13 mouse cellular contexts compared by ENCODE assay signal in genomic region chr13:40944346-40944745, GRCm38 (mm10). TPM values are rescaled to one million over a fixed set of nuclear protein-coding genes. Genes with fewer than 3 reads are reported as not detected.
DNase-seq lines count a peak whose midpoint lies in the region; ATAC-seq lines count a peak whose summit lies in the region.
"Had no signal": no experiment of that assay in that cellular context is flagged by ENCODE, and none has a peak within 500 bp of the region (broad histone marks: within the 10 kb centered on the region; RNA-seq: fewer than 3 reads in every experiment).

No protein-coding gene starts in this region.

- peak; percentile 4 for DNase-seq in forebrain, embryonic 14.5 days (ENCODE audit: low spot score)
- DNase-seq in layer of hippocampus, adult 11-12 months (ENCODE audit: low spot score) = peak; percentile 27
- DNase-seq in layer of hippocampus, postnatal 25 days (ENCODE audit: extremely low spot score in 1 of 2, low spot score in 1 of 2) = no peak
- DNase-seq in ES-CJ7 (ENCODE audit: low read depth, low spot score) = peak; percentile 91
- no peak for DNase-seq in kidney, postnatal 4 days
- DNase-seq: cerebellum, adult 8-10 months; gastrocnemius, postnatal 14 days; lung, embryonic 14.5 days; right cerebral cortex, postnatal 14 days had no signal

- H3K4me1 ChIP-seq in forebrain, embryonic 14.5 days (ENCODE audit: control insufficient read depth, insufficient read depth, low read length) = peaks cover 4% of the 10 kb centered on the region; the same call in 1 of the 2 replicates
- H3K4me1 ChIP-seq in forebrain, embryonic 16.5 days (replicated peaks; ENCODE audit: control insufficient read depth, insufficient read depth, low read length) = peaks cover 4% of the 10 kb centered on the region
- 0 out of 2 replicates have a peak, but pooled peaks cover 2% of the 10 kb centered on the region for H3K4me1 ChIP-seq in embryonic facial prominence, embryonic 15.5 days
- peaks cover 7% of the 10 kb centered on the region; the same call in 1 of the 2 replicates for H3K4me1 ChIP-seq in intestine, embryonic 15.5 days (replicated peaks)

- no peak overlapping the region for H3K4me2 ChIP-seq in forebrain, embryonic 14.5 days (ENCODE audit: low read length)
- no peak overlapping the region for H3K4me2 ChIP-seq in forebrain, embryonic 16.5 days (ENCODE audit: low read length)
- H3K4me2 ChIP-seq in embryonic facial prominence, embryonic 15.5 days (replicated peaks) = no peak overlapping the region
- H3K4me2 ChIP-seq in intestine, embryonic 15.5 days (replicated peaks) = no peak overlapping the region
- H3K4me2 ChIP-seq: limb, embryonic 15.5 days; lung, embryonic 14.5 days had no signal

- no peak for ATAC-seq in forebrain, embryonic 14.5 days
- no peak for ATAC-seq in forebrain, embryonic 16.5 days
- 0 out of 2 replicates have a peak, but pooled peaks have one; percentile 39 for ATAC-seq in embryonic facial prominence, embryonic 15.5 days (ENCODE audit: insufficient number of reproducible peaks, low FRiP score, low TSS enrichment, low read depth)
- ATAC-seq in intestine, embryonic 15.5 days = no peak

- WGBS in forebrain, embryonic 14.5 days = 3% methylated on average over 3 of the region's 3 CpGs
- 6% methylated on average over 3 of the region's 3 CpGs for WGBS in forebrain, embryonic 16.5 days
- WGBS in embryonic facial prominence, embryonic 15.5 days = 12% methylated on average over 3 of the region's 3 CpGs
- 35% methylated on average over 3 of the region's 3 CpGs for WGBS in intestine, embryonic 15.5 days

- H3K9me3 ChIP-seq in forebrain, embryonic 14.5 days (replicated peaks; ENCODE audit: control insufficient read depth, low read length) = no peaks in the 10 kb centered on the region
- H3K9me3 ChIP-seq in forebrain, embryonic 16.5 days (ENCODE audit: control insufficient read depth, low read length) = no peaks in the 10 kb centered on the region
- H3K9me3 ChIP-seq in embryonic facial prominence, embryonic 15.5 days (replicated peaks) = no peaks in the 10 kb centered on the region
- no peaks in the 10 kb centered on the region for H3K9me3 ChIP-seq in intestine, embryonic 15.5 days
- H3K9me3 ChIP-seq: limb, embryonic 15.5 days had no signal

- H3K36me3 ChIP-seq in forebrain, embryonic 14.5 days (ENCODE audit: control insufficient read depth, insufficient read depth, low read length) = no peaks in the 10 kb centered on the region
- no peaks in the 10 kb centered on the region for H3K36me3 ChIP-seq in forebrain, embryonic 16.5 days (ENCODE audit: control insufficient read depth, insufficient read depth)
- H3K36me3 ChIP-seq in embryonic facial prominence, embryonic 15.5 days = no peaks in the 10 kb centered on the region
- no peaks in the 10 kb centered on the region for H3K36me3 ChIP-seq in intestine, embryonic 15.5 days
- H3K36me3 ChIP-seq: limb, embryonic 15.5 days had no signal

- H3K27me3 ChIP-seq in forebrain, embryonic 14.5 days (replicated peaks; ENCODE audit: control insufficient read depth, insufficient read depth, low read length) = no peaks in the 10 kb centered on the region
- H3K27me3 ChIP-seq in forebrain, embryonic 16.5 days (replicated peaks; ENCODE audit: control insufficient read depth, insufficient read depth, low read length) = no peaks in the 10 kb centered on the region
- H3K27me3 ChIP-seq in embryonic facial prominence, embryonic 15.5 days = no peaks in the 10 kb centered on the region
- no peaks in the 10 kb centered on the region for H3K27me3 ChIP-seq in intestine, embryonic 15.5 days (replicated peaks)
- H3K27me3 ChIP-seq: limb, embryonic 15.5 days had no signal

- no peak overlapping the region; the same call in 1 of the 2 replicates for H3K9ac ChIP-seq in forebrain, embryonic 14.5 days (ENCODE audit: low read length)
- no peak overlapping the region for H3K9ac ChIP-seq in forebrain, embryonic 16.5 days (replicated peaks; ENCODE audit: low read depth, low read length)
- no peak overlapping the region for H3K9ac ChIP-seq in embryonic facial prominence, embryonic 15.5 days
- H3K9ac ChIP-seq in intestine, embryonic 15.5 days = no peak overlapping the region
- H3K9ac ChIP-seq: limb, embryonic 15.5 days; lung, embryonic 14.5 days had no signal

- H3K4me3 ChIP-seq in forebrain, embryonic 14.5 days (ENCODE audit: low read depth, low read length) = no peak overlapping the region
- H3K4me3 ChIP-seq in forebrain, embryonic 16.5 days (replicated peaks; ENCODE audit: low read length) = no peak overlapping the region
- no peak overlapping the region for H3K4me3 ChIP-seq in embryonic facial prominence, embryonic 15.5 days (replicated peaks)
- no peak overlapping the region for H3K4me3 ChIP-seq in intestine, embryonic 15.5 days (replicated peaks)
- H3K4me3 ChIP-seq: limb, embryonic 15.5 days had no signal

- H3K27ac ChIP-seq in forebrain, embryonic 14.5 days (ENCODE audit: low read depth, low read length) = no peak overlapping the region
- no peak overlapping the region for H3K27ac ChIP-seq in forebrain, embryonic 16.5 days (ENCODE audit: low read length)
- no peak overlapping the region for H3K27ac ChIP-seq in embryonic facial prominence, embryonic 15.5 days (replicated peaks)
- H3K27ac ChIP-seq in intestine, embryonic 15.5 days = no peak overlapping the region
- H3K27ac ChIP-seq: limb, embryonic 15.5 days had no signal

RNA-seq across cellular contexts. Expression of gene Pak1ip1, which starts 56.5 kb away (rescaled TPM):
- polyA plus RNA-seq in forebrain, embryonic 14.5 days (2014; fragmentation: Nextera tagmentation; extraction: Ambion mirVana) = 84.8 and 86.7 TPM in 2 replicates
- 71.7 and 81.0 TPM in 2 replicates for polyA plus RNA-seq in forebrain, embryonic 16.5 days (2015; fragmentation: Nextera tagmentation; extraction: Ambion mirVana)
- 10 to 100 TPM; 40.5 to 44.7 TPM for total RNA-seq in layer of hippocampus, postnatal 25 days (2021)
- polyA plus RNA-seq in embryonic facial prominence, embryonic 15.5 days (2015; fragmentation: Nextera tagmentation; extraction: Ambion mirVana) = 56.2 and 58.7 TPM in 2 replicates
- 78.8 and 86.0 TPM in 2 replicates for polyA plus RNA-seq in intestine, embryonic 15.5 days (2015; fragmentation: Nextera tagmentation; extraction: Ambion mirVana)

Comparison
In these comparisons a context has a peak if more than half of its experiments do, and no peak if none do; other contexts are left out.
1. DNase-seq: peak in forebrain, embryonic 14.5 days (single experiment), layer of hippocampus, adult 11-12 months (single experiment) and ES-CJ7 (single experiment); none in layer of hippocampus, postnatal 25 days (0 of 2) and kidney, postnatal 4 days (0 of 2).